Mouse (Mus musculus) adrenal gland, adult 18-20 months (tissue): Measurements from ENCODE around the gene Gm45716. TPM values are rescaled to one million over a fixed set of nuclear protein-coding genes. Genes with fewer than 3 reads are reported as not detected.

Source experiments
- DNase-seq, 2 experiments: peaks; one replicate each; pipeline ENCODE4 v3.0.0; 2021 to 2022; ENCODE audit warnings: low spot score in 2 of 2
- long read RNA-seq, 2 experiments: library from polyadenylated mRNA; stranded (forward); transcript quantifications; one replicate each; pipeline ENCODE4 v2.0.0; 2021
- total RNA-seq, 2 experiments: library from RNA; stranded (reverse); gene quantifications; 1 replicate in 1 of 2; 2 replicates in 1 of 2; pipeline ENCODE4 v1.2.3; 2021

The Gm45716 gene
- total RNA-seq = 10 to 100 TPM in 1 of 2 experiments, 1 to 10 TPM in 1; 1.6 to 13.0 TPM
- long read RNA-seq, experiment 1, partial matches to known transcripts = 4 of 4 reads
- long read RNA-seq, experiment 1, other reads (novel, unspliced or antisense) = 0 of 4 reads
- long read RNA-seq, experiment 2, partial matches to known transcripts = 8 of 8 reads
- long read RNA-seq, experiment 2, other reads (novel, unspliced or antisense) = 0 of 8 reads

- no peak for DNase-seq
Measured at GRCm38 (mm10) chr11:90187441-90187840, at the start of gene Gm45716. Gene Gm45716, plus strand, starts transcription at chr11:90187683.

GRCm38 (mm10) chr11:90142393-90142792 lies 45.1 kb upstream of the Gm45716 start:
- DNase-seq = peak; percentile 32 to 34

GRCm38 (mm10) chr11:90142936-90143335 lies 44.5 kb upstream of the Gm45716 start:
- DNase-seq = no peak

GRCm38 (mm10) chr11:90146086-90146860 lies 41.2 kb upstream of the Gm45716 start:
- DNase-seq = no peak

GRCm38 (mm10) chr11:90155066-90155465 lies 32.4 kb upstream of the Gm45716 start:
- no peak for DNase-seq

- DNase-seq = no peak
Measured at GRCm38 (mm10) chr11:90155466-90155865, 32.0 kb upstream of the Gm45716 start.

GRCm38 (mm10) chr11:90167771-90168170 lies 19.7 kb upstream of the Gm45716 start:
- DNase-seq = no peak

GRCm38 (mm10) chr11:90168338-90169065 lies 19.0 kb upstream of the Gm45716 start:
- no peak for DNase-seq

GRCm38 (mm10) chr11:90169200-90170013 lies 18.1 kb upstream of the Gm45716 start:
- DNase-seq = no peak

- DNase-seq = peak; percentile 50 to 51
Measured at GRCm38 (mm10) chr11:90170014-90170320, 17.5 kb upstream of the Gm45716 start.

GRCm38 (mm10) chr11:90172331-90172730 lies 15.2 kb upstream of the Gm45716 start:
- no peak for DNase-seq

GRCm38 (mm10) chr11:90175634-90176300 lies 11.7 kb upstream of the Gm45716 start:
- no peak for DNase-seq

- no peak for DNase-seq
Measured at GRCm38 (mm10) chr11:90177389-90177788, 10.1 kb upstream of the Gm45716 start.

GRCm38 (mm10) chr11:90183361-90183760 lies 4.1 kb upstream of the Gm45716 start:
- peak in 1 of 2 experiments; percentile 12 for DNase-seq

GRCm38 (mm10) chr11:90184756-90185155 lies 2.7 kb upstream of the Gm45716 start:
- DNase-seq = no peak

GRCm38 (mm10) chr11:90190156-90190555 lies 2.7 kb downstream of the Gm45716 start:
- no peak for DNase-seq

- DNase-seq = no peak
Measured at GRCm38 (mm10) chr11:90194946-90195345, 7.5 kb downstream of the Gm45716 start.

GRCm38 (mm10) chr11:90195756-90196520 lies 8.5 kb downstream of the Gm45716 start:
- DNase-seq = peak in 1 of 2 experiments; percentile 28

- no peak for DNase-seq
Measured at GRCm38 (mm10) chr11:90196521-90197215, 9.2 kb downstream of the Gm45716 start.
